Mouse (Mus musculus): Measurements from ENCODE around the gene Loxl3.

- TF ChIP-seq POLR2A (IDR thresholded peaks at IDR 0.05; ENCODE audit: borderline replicate concordance, extremely low read depth, low read depth, low read length) (no peak), CTCF (IDR thresholded peaks at IDR 0.05; ENCODE audit: insufficient read depth, low read length) (no peak)
Observed at GRCm38 (mm10) chr6:83013444-83013843, 20.5 kb upstream of the Loxl3 start.
